Mouse (Mus musculus): Measurements from ENCODE around the gene Olfr1275. TPM values are rescaled to one million over a fixed set of nuclear protein-coding genes. Genes with fewer than 3 reads are reported as not detected.

The Olfr1275 gene
- not detected in 2 replicates for polyA plus RNA-seq (2012; rRNA removed)

DNA sequence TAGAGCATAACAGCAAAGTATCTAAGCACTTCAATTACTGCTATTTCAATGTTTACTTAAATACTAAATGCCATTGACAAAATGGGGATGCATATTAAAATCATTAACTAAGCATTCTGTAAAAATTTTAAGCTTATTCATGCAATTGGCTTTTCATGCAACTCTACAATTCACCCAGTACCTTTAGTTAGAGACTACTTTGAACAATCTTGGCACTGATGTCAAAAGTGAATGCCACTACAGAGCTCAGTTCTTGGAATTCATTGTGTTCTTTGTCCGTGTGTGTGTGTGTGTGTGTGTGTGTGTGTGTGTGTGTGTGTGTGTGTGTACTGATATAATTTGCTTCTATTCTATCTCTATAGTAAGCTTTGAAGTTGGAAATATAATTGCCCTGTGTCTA, at the start of gene Olfr1275:
TSS of gene Olfr1275 (minus strand) at position 101 of the 400 bp plus-strand sequence.
- no peak within 1 kb of the TSS for H3K4me3 ChIP-seq (ENCODE audit: low read depth, low read length)
- WGBS, result 77% methylated on average over 1 of the region's 1 CpGs
- H3K27me3 ChIP-seq (ENCODE audit: control insufficient read depth, insufficient read depth, low read length), result no peaks in the 10 kb centered on the region
- no peaks in the 10 kb centered on the region for H3K4me1 ChIP-seq (ENCODE audit: control insufficient read depth, insufficient read depth, insufficient read length, low read length)
- H3K27ac ChIP-seq (ENCODE audit: insufficient read depth, low read depth, low read length), result no peak within 1 kb of the TSS
- TF ChIP-seq POLR2A (IDR thresholded peaks at IDR 0.05; ENCODE audit: low read depth, low read length) (no peak), CTCF (IDR thresholded peaks at IDR 0.05; ENCODE audit: extremely low read depth, insufficient read length, insufficient replicate concordance, low read depth, low read length) (no peak)
- H3K36me3 ChIP-seq (ENCODE audit: control insufficient read depth, insufficient read depth, low read length), result no peaks in the 10 kb centered on the region

GRCm38 (mm10) chr2:111274006-111274405, 38.9 kb upstream of the Olfr1275 start, which contains the start of gene Olfr1277:
Olfr1277 (minus strand) TSS chr2:111274106.
- H3K36me3 ChIP-seq (ENCODE audit: control insufficient read depth, insufficient read depth, low read length), result no peaks in the 10 kb centered on the region
- no peak within 1 kb of the TSS for H3K4me3 ChIP-seq (ENCODE audit: low read depth, low read length)
- WGBS, result 73% methylated on average over 2 of the region's 2 CpGs
- no peak within 1 kb of the TSS for H3K27ac ChIP-seq (ENCODE audit: insufficient read depth, low read depth, low read length)
- no peaks in the 10 kb centered on the region for H3K4me1 ChIP-seq (ENCODE audit: control insufficient read depth, insufficient read depth, insufficient read length, low read length)
- no peaks in the 10 kb centered on the region for H3K27me3 ChIP-seq (ENCODE audit: control insufficient read depth, insufficient read depth, low read length)
- TF ChIP-seq POLR2A (IDR thresholded peaks at IDR 0.05; ENCODE audit: low read depth, low read length) (no peak), CTCF (IDR thresholded peaks at IDR 0.05; ENCODE audit: extremely low read depth, insufficient read length, insufficient replicate concordance, low read depth, low read length) (no peak)

- Histone ChIP-seq H3K4me1 (ENCODE audit: control insufficient read depth, insufficient read depth, insufficient read length, low read length) (no peaks in the 10 kb centered on the region), H3K27ac (ENCODE audit: insufficient read depth, low read depth, low read length) (no peak within 1 kb of the TSS), H3K4me3 (ENCODE audit: low read depth, low read length) (no peak within 1 kb of the TSS), H3K36me3 (ENCODE audit: control insufficient read depth, insufficient read depth, low read length) (no peaks in the 10 kb centered on the region), H3K27me3 (ENCODE audit: control insufficient read depth, insufficient read depth, low read length) (no peaks in the 10 kb centered on the region)
- TF ChIP-seq CTCF (IDR thresholded peaks at IDR 0.05; ENCODE audit: extremely low read depth, insufficient read length, insufficient replicate concordance, low read depth, low read length) (no peak), POLR2A (IDR thresholded peaks at IDR 0.05; ENCODE audit: low read depth, low read length) (no peak)
Measured at GRCm38 (mm10) chr2:111254216-111254615, 19.1 kb upstream of the Olfr1275 start, which contains the start of gene Olfr1276. Olfr1276 (plus strand) TSS chr2:111254516.

- Histone ChIP-seq H3K27ac (ENCODE audit: insufficient read depth, low read depth, low read length) (no peak within 1 kb of the TSS), H3K27me3 (ENCODE audit: control insufficient read depth, insufficient read depth, low read length) (no peaks in the 10 kb centered on the region), H3K36me3 (ENCODE audit: control insufficient read depth, insufficient read depth, low read length) (no peaks in the 10 kb centered on the region), H3K4me3 (ENCODE audit: low read depth, low read length) (no peak within 1 kb of the TSS), H3K4me1 (ENCODE audit: control insufficient read depth, insufficient read depth, insufficient read length, low read length) (no peaks in the 10 kb centered on the region)
- no peak for TF ChIP-seq POLR2A (IDR thresholded peaks at IDR 0.05; ENCODE audit: low read depth, low read length)
- TF ChIP-seq CTCF (IDR thresholded peaks at IDR 0.05; ENCODE audit: extremely low read depth, insufficient read length, insufficient replicate concordance, low read depth, low read length), result no peak
- 78% methylated on average over 6 of the region's 6 CpGs for WGBS
Measured at GRCm38 (mm10) chr2:111229502-111229901, 5.6 kb downstream of the Olfr1275 start, which contains the start of gene 4930430A15Rik. 4930430A15Rik (minus strand) TSS chr2:111229602.

DNA sequence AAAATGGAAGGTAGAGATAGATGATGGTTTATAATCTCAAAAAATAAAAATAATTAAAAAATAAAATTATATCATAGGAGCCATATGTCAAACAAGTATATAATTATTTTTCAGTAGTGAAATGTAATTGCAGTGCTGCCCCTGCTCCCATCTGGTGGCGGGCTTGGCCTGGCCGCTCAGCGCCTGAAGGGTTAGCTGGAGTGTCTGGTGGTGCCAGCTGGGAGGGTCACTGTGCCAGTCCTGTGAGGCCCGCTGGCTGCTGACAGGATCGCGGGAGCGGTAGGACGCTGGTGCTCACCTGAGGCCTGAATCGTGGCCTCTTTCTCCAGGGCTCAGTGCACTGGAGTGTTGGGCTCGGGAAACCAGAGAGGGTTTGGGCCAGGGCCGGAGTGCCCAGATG, 53.0 kb downstream of the Olfr1275 start:
- Histone ChIP-seq H3K4me3 (ENCODE audit: low read depth, low read length) (no peak overlapping the region), H3K36me3 (ENCODE audit: control insufficient read depth, insufficient read depth, low read length) (no peaks in the 10 kb centered on the region), H3K27ac (ENCODE audit: insufficient read depth, low read depth, low read length) (no peak overlapping the region), H3K4me1 (ENCODE audit: control insufficient read depth, insufficient read depth, insufficient read length, low read length) (no peaks in the 10 kb centered on the region), H3K27me3 (ENCODE audit: control insufficient read depth, insufficient read depth, low read length) (no peaks in the 10 kb centered on the region)
- 92% methylated on average over 11 of the region's 11 CpGs for WGBS
- no peak for TF ChIP-seq POLR2A (IDR thresholded peaks at IDR 0.05; ENCODE audit: low read depth, low read length)
- no peak for TF ChIP-seq CTCF (IDR thresholded peaks at IDR 0.05; ENCODE audit: extremely low read depth, insufficient read length, insufficient replicate concordance, low read depth, low read length)

Other genes starting within 250 kb of the Olfr1275 start
- gene Gm13941, start 129.3 kb downstream of the Olfr1275 start, polyA plus RNA-seq (2012; rRNA removed), result not detected in 2 replicates
- not detected in 2 replicates for gene Gm15130, start 82.3 kb downstream of the Olfr1275 start, polyA plus RNA-seq (2012; rRNA removed)
- not detected in 2 replicates for gene 4930430A15Rik, start 5.7 kb downstream of the Olfr1275 start, polyA plus RNA-seq (2012; rRNA removed)
- gene Olfr1276, start 19.2 kb upstream of the Olfr1275 start, polyA plus RNA-seq (2012; rRNA removed), result not detected in 2 replicates
- not detected in 2 replicates for gene Olfr1277, start 38.8 kb upstream of the Olfr1275 start, polyA plus RNA-seq (2012; rRNA removed)
- not detected in 2 replicates for gene Olfr1278, start 54.9 kb upstream of the Olfr1275 start, polyA plus RNA-seq (2012; rRNA removed)
- gene Olfr1279, start 65.3 kb upstream of the Olfr1275 start, polyA plus RNA-seq (2012; rRNA removed), result not detected in 2 replicates
- gene Olfr1280, start 78.7 kb upstream of the Olfr1275 start, polyA plus RNA-seq (2012; rRNA removed), result not detected in 2 replicates
- not detected in 2 replicates for gene Olfr1281, start 91.2 kb upstream of the Olfr1275 start, polyA plus RNA-seq (2012; rRNA removed)
- gene Olfr1282, start 100.8 kb upstream of the Olfr1275 start, polyA plus RNA-seq (2012; rRNA removed), result not detected in 2 replicates
- gene Olfr1283, start 131.5 kb upstream of the Olfr1275 start, polyA plus RNA-seq (2012; rRNA removed), result not detected in 2 replicates
- gene Olfr1284, start 140.2 kb upstream of the Olfr1275 start, polyA plus RNA-seq (2012; rRNA removed), result not detected in 2 replicates
- gene Olfr1286, start 187.8 kb upstream of the Olfr1275 start, polyA plus RNA-seq (2012; rRNA removed), result not detected in 2 replicates
- gene Olfr1287, start 213.9 kb upstream of the Olfr1275 start, polyA plus RNA-seq (2012; rRNA removed), result not detected in 2 replicates
- gene Olfr1288, start 238.8 kb upstream of the Olfr1275 start, polyA plus RNA-seq (2012; rRNA removed), result not detected in 2 replicates
- gene Olfr1289, start 245.5 kb upstream of the Olfr1275 start, polyA plus RNA-seq (2012; rRNA removed), result not detected in 2 replicates